Mouse (Mus musculus): ENCODE measurements around the gene Plekha1. TPM values are rescaled to one million over a fixed set of nuclear protein-coding genes. Genes with fewer than 3 reads are reported as not detected.

The Plekha1 gene
- total and polyA plus RNA-seq, 3 experiments, result 0.23 to 8.3 (median 0.36) TPM

- TF ChIP-seq MAX (IDR thresholded peaks at IDR 0.05; ENCODE audit: low read length), result no peak
- TF ChIP-seq BHLHE40 (IDR thresholded peaks at IDR 0.05; ENCODE audit: low read depth, low read length), result no peak
- no peak for TF ChIP-seq E2F4 (IDR thresholded peaks at IDR 0.05; ENCODE audit: insufficient replicate concordance, low read depth, low read length)
- no peak for TF ChIP-seq TCF12 (IDR thresholded peaks at IDR 0.05; ENCODE audit: low read depth, low read length)
- TF ChIP-seq MYC (IDR thresholded peaks at IDR 0.05; ENCODE audit: low read depth, low read length), result no peak
- no peak for TF ChIP-seq EP300 (IDR thresholded peaks at IDR 0.05; ENCODE audit: low read length)
- TF ChIP-seq PAX5 (IDR thresholded peaks at IDR 0.05; ENCODE audit: low read length), result no peak
- TF ChIP-seq ZMIZ1 (IDR thresholded peaks at IDR 0.05; ENCODE audit: low read depth, low read length), result no peak
- no peak for TF ChIP-seq USF1 (IDR thresholded peaks at IDR 0.05; ENCODE audit: low read depth, low read length)
- no peak for TF ChIP-seq MEF2A (IDR thresholded peaks at IDR 0.05; ENCODE audit: borderline replicate concordance, low read depth, low read length)
- no peak for TF ChIP-seq NRF1 (IDR thresholded peaks at IDR 0.05; ENCODE audit: low read depth, low read length)
- TF ChIP-seq HCFC1 (IDR thresholded peaks at IDR 0.05; ENCODE audit: low read depth, low read length), result no peak
- H3K4me3 ChIP-seq (replicated peaks in 1 of 3; ENCODE audit: low read depth in 2 of 3, low read length in 2 of 3, poor library complexity in 1 of 3), result no peak overlapping the region
- no peak overlapping the region for H3K4me2 ChIP-seq (ENCODE audit: insufficient read depth, low read depth, poor library complexity, severe bottlenecking)
- no peak overlapping the region for H3K27ac ChIP-seq (ENCODE audit: insufficient read depth, low read depth)
- no peaks in the 10 kb centered on the region for H3K36me3 ChIP-seq (replicated peaks in 1 of 2; ENCODE audit: control insufficient read depth in 1 of 2, insufficient read depth in 1 of 2, low read length in 1 of 2)
- no peak overlapping the region for H3K9ac ChIP-seq (ENCODE audit: insufficient read depth, low read depth)
- H3K27me3 ChIP-seq (replicated peaks), result peaks cover 53% of the 10 kb centered on the region
- in situ Hi-C loops (cut with MboI; ENCODE audit: low pct_ligation_motif_present, low pct_unique_long_range_greater_than_20kb, low sequenced_read_pairs) (no loop called here), dilution Hi-C loops (cut with MboI; ENCODE audit: extremely low pct_ligation_motif_present, extremely low pct_unique_long_range_greater_than_20kb, low sequenced_read_pairs) (no loop called here)
- no peak for DNase-seq (ENCODE audit: extremely low read depth)
- H3K79me2 ChIP-seq (replicated peaks; ENCODE audit: control insufficient read depth, extremely low read depth, insufficient read depth, poor library complexity, severe bottlenecking), result no peaks in the 10 kb centered on the region
- peaks cover 4% of the 10 kb centered on the region for H3K9me3 ChIP-seq (replicated peaks; ENCODE audit: low read length)
- no peaks in the 10 kb centered on the region for H3K4me1 ChIP-seq (ENCODE audit: control insufficient read depth in 1 of 2, insufficient read depth in 2 of 2)
These were observed 67.4 kb downstream of the Plekha1 start for GRCm38 (mm10) chr7:130932921-130933320.

- Histone ChIP-seq H3K27me3 (replicated peaks) (peaks cover 64% of the 10 kb centered on the region), H3K9ac (ENCODE audit: insufficient read depth, low read depth) (no peak overlapping the region), H3K4me1 (ENCODE audit: control insufficient read depth in 1 of 2, insufficient read depth in 2 of 2) (no peaks in the 10 kb centered on the region), H3K36me3 (replicated peaks in 1 of 2; ENCODE audit: control insufficient read depth in 1 of 2, insufficient read depth in 1 of 2, low read length in 1 of 2) (no peaks in the 10 kb centered on the region), H3K79me2 (replicated peaks; ENCODE audit: control insufficient read depth, extremely low read depth, insufficient read depth, poor library complexity, severe bottlenecking) (no peaks in the 10 kb centered on the region), H3K9me3 (replicated peaks; ENCODE audit: low read length) (peaks cover 4% of the 10 kb centered on the region), H3K27ac (ENCODE audit: insufficient read depth, low read depth) (no peak overlapping the region), H3K4me3 (replicated peaks in 1 of 3; ENCODE audit: low read depth in 2 of 3, low read length in 2 of 3, poor library complexity in 1 of 3) (no peak overlapping the region), H3K4me2 (ENCODE audit: insufficient read depth, low read depth, poor library complexity, severe bottlenecking) (no peak overlapping the region)
- in situ Hi-C loops (cut with MboI; ENCODE audit: low pct_ligation_motif_present, low pct_unique_long_range_greater_than_20kb, low sequenced_read_pairs), result no loop called here
- TF ChIP-seq ZNF384 (IDR thresholded peaks at IDR 0.05; ENCODE audit: low read depth, low read length), result no peak
- TF ChIP-seq TCF12 (IDR thresholded peaks at IDR 0.05; ENCODE audit: low read depth, low read length), result no peak
- TF ChIP-seq SMC3 (IDR thresholded peaks at IDR 0.05; ENCODE audit: low read depth, low read length), result no peak
- TF ChIP-seq CTCF (conservative IDR thresholded peaks at IDR 0.05 in 1 of 2, IDR thresholded peaks at IDR 0.05 in 1 of 2; ENCODE audit: low read depth in 2 of 2, low read length in 2 of 2), result no peak
- TF ChIP-seq PAX5 (IDR thresholded peaks at IDR 0.05; ENCODE audit: low read length), result no peak
- no peak for TF ChIP-seq ELF1 (IDR thresholded peaks at IDR 0.05; ENCODE audit: low read depth, low read length)
- TF ChIP-seq ZC3H11A (IDR thresholded peaks at IDR 0.05; ENCODE audit: low read depth, low read length), result no peak
- TF ChIP-seq USF2 (conservative IDR thresholded peaks at IDR 0.05; ENCODE audit: low read depth, low read length), result no peak
- no peak for TF ChIP-seq IRF4 (IDR thresholded peaks at IDR 0.05; ENCODE audit: low read depth, low read length)
- no peak for TF ChIP-seq ETS1 (conservative IDR thresholded peaks at IDR 0.05; ENCODE audit: low read depth, low read length)
- no peak for TF ChIP-seq BHLHE40 (IDR thresholded peaks at IDR 0.05; ENCODE audit: low read depth, low read length)
- no peak for TF ChIP-seq E2F4 (IDR thresholded peaks at IDR 0.05; ENCODE audit: insufficient replicate concordance, low read depth, low read length)
- no peak for TF ChIP-seq CHD1 (IDR thresholded peaks at IDR 0.05; ENCODE audit: low read depth, low read length)
- TF ChIP-seq MAFK (IDR thresholded peaks at IDR 0.05; ENCODE audit: insufficient replicate concordance, low read length), result no peak
- TF ChIP-seq RAD21 (IDR thresholded peaks at IDR 0.05; ENCODE audit: low read depth, low read length), result no peak
- TF ChIP-seq NRF1 (IDR thresholded peaks at IDR 0.05; ENCODE audit: low read depth, low read length), result no peak
- TF ChIP-seq KAT2A (IDR thresholded peaks at IDR 0.05; ENCODE audit: insufficient replicate concordance, low read length), result no peak
- TF ChIP-seq MYC (IDR thresholded peaks at IDR 0.05; ENCODE audit: low read depth, low read length), result no peak
- no peak for TF ChIP-seq MEF2A (IDR thresholded peaks at IDR 0.05; ENCODE audit: borderline replicate concordance, low read depth, low read length)
- dilution Hi-C loops (cut with MboI; ENCODE audit: extremely low pct_ligation_motif_present, extremely low pct_unique_long_range_greater_than_20kb, low sequenced_read_pairs), result no loop called here
- DNase-seq (ENCODE audit: extremely low read depth), result no peak
These were observed 69.1 kb downstream of the Plekha1 start for GRCm38 (mm10) chr7:130934654-130935053.
